Mouse (Mus musculus): ENCODE results near the gene Bank1. TPM values are rescaled to one million over a fixed set of nuclear protein-coding genes. Genes with fewer than 3 reads are reported as not detected.

Gene Bank1
- polyA plus RNA-seq, 1 experiment from 2014 or later = 1.0 TPM

DNA sequence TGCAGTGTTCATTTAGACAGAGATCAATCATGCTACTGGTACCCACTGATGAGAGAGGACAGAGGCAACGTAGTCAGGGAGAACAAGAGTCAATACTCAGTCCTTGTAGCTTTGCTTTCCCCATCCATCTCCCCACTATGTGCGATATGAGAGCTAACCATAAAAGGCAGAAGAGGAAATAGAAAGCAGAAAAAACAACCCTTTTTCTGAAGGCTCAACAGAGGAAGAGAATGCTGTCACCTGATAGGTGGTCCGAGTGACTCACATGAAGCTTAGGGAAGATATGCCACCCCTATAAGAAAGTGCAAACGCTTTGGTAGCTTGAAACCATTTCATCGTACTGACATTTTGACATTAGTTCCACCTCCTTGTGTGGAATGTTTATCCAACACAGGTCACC, 239.4 kb downstream of the Bank1 start:
- Histone ChIP-seq H3K27ac (no peak overlapping the region), H3K9ac (no peak overlapping the region), H3K4me2 (replicated peaks) (no peak overlapping the region), H3K4me1 (no peaks in the 10 kb centered on the region), H3K36me3 (no peaks in the 10 kb centered on the region), H3K9me3 (no peaks in the 10 kb centered on the region), H3K4me3 (no peak overlapping the region), H3K27me3 (replicated peaks) (no peaks in the 10 kb centered on the region)
- no peak for ATAC-seq (ENCODE audit: low FRiP score, low read depth)
- WGBS = 83% methylated on average over 5 of the region's 5 CpGs

DNA sequence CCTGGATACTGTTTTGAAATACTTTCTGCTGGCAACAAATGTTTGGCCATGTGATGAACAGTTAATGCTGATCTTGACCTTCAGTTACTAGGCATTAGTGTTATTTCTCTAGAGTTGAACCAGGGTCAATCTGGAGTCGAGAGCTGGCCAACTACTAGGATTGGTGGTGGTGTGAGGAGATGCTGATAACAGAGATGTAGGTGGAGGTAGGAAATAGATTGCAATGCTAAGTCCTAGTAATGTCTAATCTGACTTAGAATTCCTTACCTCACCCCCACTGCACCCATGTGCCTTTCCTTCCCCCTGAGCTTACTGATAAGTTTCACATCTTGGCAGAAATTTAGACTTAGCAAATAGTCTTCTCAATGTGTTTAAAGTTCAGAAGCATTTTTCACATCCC, 240.8 kb downstream of the Bank1 start:
- Histone ChIP-seq H3K4me3 (no peak overlapping the region), H3K9ac (no peak overlapping the region), H3K9me3 (no peaks in the 10 kb centered on the region), H3K27me3 (replicated peaks) (no peaks in the 10 kb centered on the region), H3K4me2 (replicated peaks) (no peak overlapping the region), H3K36me3 (no peaks in the 10 kb centered on the region), H3K27ac (no peak overlapping the region), H3K4me1 (no peaks in the 10 kb centered on the region)
- ATAC-seq (ENCODE audit: low FRiP score, low read depth) = no peak
- 76% methylated on average over 1 of the region's 1 CpGs for WGBS

DNA sequence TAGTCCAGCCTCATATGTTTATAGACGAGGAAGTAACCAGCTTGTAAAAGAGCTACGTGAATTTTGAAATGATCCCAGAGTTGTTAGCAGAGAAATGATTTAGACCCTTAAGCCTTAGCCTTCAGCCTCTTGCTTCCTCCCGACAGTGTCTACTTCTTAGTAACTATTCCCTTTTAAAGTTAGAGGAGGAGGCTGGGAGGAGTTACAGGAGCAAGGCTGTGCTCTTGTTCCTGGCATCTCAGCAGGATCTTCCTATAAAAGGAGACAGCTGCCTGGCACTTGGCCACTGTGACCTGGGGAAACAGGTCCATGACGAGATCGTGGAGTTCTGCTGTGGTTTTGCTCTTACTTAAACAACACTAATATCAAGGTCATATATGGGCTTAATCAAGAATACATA, 241.8 kb downstream of the Bank1 start:
- Histone ChIP-seq H3K9me3 (no peaks in the 10 kb centered on the region), H3K36me3 (no peaks in the 10 kb centered on the region), H3K27me3 (replicated peaks) (no peaks in the 10 kb centered on the region), H3K27ac (no peak overlapping the region), H3K4me3 (no peak overlapping the region), H3K4me2 (replicated peaks) (no peak overlapping the region), H3K9ac (no peak overlapping the region), H3K4me1 (no peaks in the 10 kb centered on the region)
- ATAC-seq (ENCODE audit: low FRiP score, low read depth) = no peak
- WGBS = 69% methylated on average over 5 of the region's 5 CpGs

DNA sequence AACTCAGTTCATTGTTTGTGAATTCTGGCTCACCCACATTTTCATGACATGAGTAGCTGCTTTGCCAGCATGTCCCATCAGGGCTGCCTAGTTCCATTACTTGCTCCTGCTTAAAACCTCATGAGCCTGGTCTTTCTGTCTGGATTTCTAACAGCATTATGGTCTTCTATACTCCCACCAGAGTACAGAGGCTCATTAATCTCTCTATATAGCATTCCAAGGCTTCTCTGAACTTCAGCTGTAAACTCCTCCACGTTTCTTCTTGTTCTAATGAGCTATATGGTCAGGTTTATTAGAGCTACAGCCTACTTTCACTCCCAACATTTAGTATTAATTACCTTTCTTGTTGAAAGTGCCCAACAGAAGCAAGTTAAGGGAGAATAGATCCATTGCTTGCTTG, 244.6 kb downstream of the Bank1 start:
- Histone ChIP-seq H3K27me3 (replicated peaks) (no peaks in the 10 kb centered on the region), H3K27ac (no peak overlapping the region), H3K4me2 (replicated peaks) (no peak overlapping the region), H3K9me3 (no peaks in the 10 kb centered on the region), H3K36me3 (no peaks in the 10 kb centered on the region), H3K4me1 (no peaks in the 10 kb centered on the region), H3K9ac (no peak overlapping the region), H3K4me3 (no peak overlapping the region)
- 69% methylated on average over 1 of the region's 1 CpGs for WGBS
- no peak for ATAC-seq (ENCODE audit: low FRiP score, low read depth)

DNA sequence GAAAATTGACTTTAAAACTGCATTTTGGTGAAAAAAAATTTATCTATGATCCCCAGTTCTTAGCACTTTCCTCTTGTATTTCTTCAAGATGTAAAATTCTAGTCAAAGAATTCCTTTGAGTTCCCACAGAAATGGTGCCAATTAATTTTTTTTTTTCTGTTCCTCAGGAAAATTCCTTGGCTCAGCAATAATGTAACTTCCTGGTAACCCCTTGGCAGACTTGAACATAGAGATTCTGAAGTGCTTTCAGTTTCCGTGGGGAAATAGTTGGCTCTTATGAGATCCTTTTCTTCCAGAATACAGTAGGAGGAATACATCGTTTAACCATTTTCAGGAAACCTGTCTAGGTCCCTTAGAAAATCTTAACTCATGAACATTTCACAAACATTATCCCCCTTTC, 247.3 kb downstream of the Bank1 start:
- no peak for ATAC-seq (ENCODE audit: low FRiP score, low read depth)
- H3K4me3 ChIP-seq = no peak overlapping the region
- no peak overlapping the region for H3K9ac ChIP-seq
- H3K4me1 ChIP-seq = no peaks in the 10 kb centered on the region
- H3K27ac ChIP-seq = no peak overlapping the region
- H3K4me2 ChIP-seq (replicated peaks) = no peak overlapping the region
- H3K9me3 ChIP-seq = no peaks in the 10 kb centered on the region
- H3K36me3 ChIP-seq = no peaks in the 10 kb centered on the region
- no peaks in the 10 kb centered on the region for H3K27me3 ChIP-seq (replicated peaks)
- 86% methylated on average over 2 of the region's 2 CpGs for WGBS

DNA sequence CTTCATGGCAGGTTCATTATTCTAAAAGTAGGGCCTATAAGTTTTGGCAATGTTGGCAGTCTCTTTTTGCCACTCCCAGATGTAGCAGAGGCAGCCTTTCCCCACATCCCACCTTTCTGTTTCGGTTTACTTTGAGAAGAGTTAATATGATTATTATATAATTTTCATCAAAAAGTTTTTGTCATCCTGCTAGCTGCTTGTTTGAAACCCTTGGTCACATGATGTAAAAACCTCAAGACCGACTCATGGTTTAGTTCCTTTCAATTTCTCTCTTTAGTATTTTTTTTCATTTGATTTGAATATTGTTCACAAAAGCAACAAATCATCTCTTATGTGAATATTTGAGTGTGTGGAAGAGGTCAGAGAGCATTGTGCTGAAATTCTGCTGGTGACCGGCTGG, 255.5 kb downstream of the Bank1 start:
- ATAC-seq (ENCODE audit: low FRiP score, low read depth) = no peak
- 88% methylated on average over 3 of the region's 3 CpGs for WGBS
- no peaks in the 10 kb centered on the region for H3K4me1 ChIP-seq
- H3K27ac ChIP-seq = no peak overlapping the region
- H3K36me3 ChIP-seq = no peaks in the 10 kb centered on the region
- H3K9ac ChIP-seq = no peak overlapping the region
- H3K27me3 ChIP-seq (replicated peaks) = no peaks in the 10 kb centered on the region
- H3K4me2 ChIP-seq (replicated peaks) = no peak overlapping the region
- no peak overlapping the region for H3K4me3 ChIP-seq
- H3K9me3 ChIP-seq = no peaks in the 10 kb centered on the region

DNA sequence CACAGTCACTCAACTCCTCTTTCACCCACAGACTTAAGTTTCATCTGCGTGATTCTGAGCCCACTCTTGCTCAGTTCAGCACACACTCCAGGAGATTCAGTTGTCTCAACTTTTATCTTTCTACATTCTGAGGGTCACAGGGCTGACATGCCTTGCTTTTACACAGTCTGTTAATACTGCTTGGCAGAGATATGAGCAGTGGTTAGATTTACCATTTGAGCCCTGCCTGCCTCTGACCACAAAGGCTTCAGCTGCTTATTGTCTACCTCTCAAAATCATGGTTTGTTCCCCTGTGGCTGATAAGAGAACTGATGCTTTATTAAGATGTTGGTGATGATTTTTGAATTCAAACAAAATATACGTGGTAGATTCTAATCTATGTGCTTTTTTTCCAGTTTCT, 264.0 kb downstream of the Bank1 start:
- Histone ChIP-seq H3K9ac (no peak overlapping the region), H3K27ac (no peak overlapping the region), H3K27me3 (replicated peaks) (no peaks in the 10 kb centered on the region), H3K4me1 (no peaks in the 10 kb centered on the region), H3K4me2 (replicated peaks) (no peak overlapping the region), H3K9me3 (no peaks in the 10 kb centered on the region), H3K4me3 (no peak overlapping the region), H3K36me3 (no peaks in the 10 kb centered on the region)
- no peak for ATAC-seq (ENCODE audit: low FRiP score, low read depth)
- WGBS = 90% methylated on average over 2 of the region's 2 CpGs

DNA sequence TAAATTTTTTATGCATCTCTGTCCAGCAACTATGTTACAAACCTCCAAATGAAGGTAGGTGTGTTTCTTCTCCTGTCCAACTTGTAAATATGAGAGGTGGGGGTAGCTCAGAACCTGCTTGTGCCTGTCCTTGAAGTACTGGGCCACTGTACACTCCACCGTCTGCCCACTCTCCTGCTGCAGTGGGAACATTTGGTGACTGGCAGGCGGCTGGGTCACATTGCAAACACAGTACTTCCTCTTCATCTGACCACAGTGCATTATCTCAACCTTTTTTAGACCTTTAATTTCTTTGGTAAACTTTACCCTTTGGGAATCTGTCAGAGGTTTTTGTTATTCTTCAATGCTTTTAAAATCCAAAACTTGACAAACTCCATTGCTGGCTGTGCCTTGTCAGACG, 275.2 kb downstream of the Bank1 start:
- Histone ChIP-seq H3K4me2 (replicated peaks) (no peak overlapping the region), H3K9ac (no peak overlapping the region), H3K27me3 (replicated peaks) (no peaks in the 10 kb centered on the region), H3K27ac (no peak overlapping the region), H3K9me3 (no peaks in the 10 kb centered on the region), H3K4me1 (no peaks in the 10 kb centered on the region), H3K36me3 (no peaks in the 10 kb centered on the region), H3K4me3 (no peak overlapping the region)
- ATAC-seq (ENCODE audit: low FRiP score, low read depth) = no peak
- 94% methylated on average over 3 of the region's 3 CpGs for WGBS

DNA sequence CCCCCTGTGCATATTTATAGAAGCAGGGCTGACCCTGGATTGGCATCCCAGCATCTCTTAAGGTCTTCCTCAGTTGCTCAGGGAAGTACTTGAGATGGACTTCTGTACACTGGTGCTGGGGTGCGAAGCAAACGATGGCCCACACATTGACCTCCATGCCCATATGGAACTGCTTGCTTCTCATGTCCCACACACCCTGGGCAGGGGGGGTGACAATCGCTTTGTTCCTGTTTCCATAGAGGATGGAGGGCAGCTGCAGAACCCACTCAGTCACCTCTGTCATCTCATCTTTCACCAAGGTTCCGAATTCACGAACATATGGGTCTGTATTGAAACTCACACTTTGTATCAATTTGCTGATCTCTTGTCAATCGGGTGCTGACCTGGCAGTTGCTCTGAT, 275.7 kb downstream of the Bank1 start:
- ATAC-seq (ENCODE audit: low FRiP score, low read depth) = no peak
- WGBS = 95% methylated on average over 6 of the region's 6 CpGs
- no peaks in the 10 kb centered on the region for H3K27me3 ChIP-seq (replicated peaks)
- no peak overlapping the region for H3K4me3 ChIP-seq
- no peaks in the 10 kb centered on the region for H3K36me3 ChIP-seq
- no peak overlapping the region for H3K9ac ChIP-seq
- H3K27ac ChIP-seq = no peak overlapping the region
- H3K4me2 ChIP-seq (replicated peaks) = no peak overlapping the region
- no peaks in the 10 kb centered on the region for H3K4me1 ChIP-seq
- no peaks in the 10 kb centered on the region for H3K9me3 ChIP-seq

DNA sequence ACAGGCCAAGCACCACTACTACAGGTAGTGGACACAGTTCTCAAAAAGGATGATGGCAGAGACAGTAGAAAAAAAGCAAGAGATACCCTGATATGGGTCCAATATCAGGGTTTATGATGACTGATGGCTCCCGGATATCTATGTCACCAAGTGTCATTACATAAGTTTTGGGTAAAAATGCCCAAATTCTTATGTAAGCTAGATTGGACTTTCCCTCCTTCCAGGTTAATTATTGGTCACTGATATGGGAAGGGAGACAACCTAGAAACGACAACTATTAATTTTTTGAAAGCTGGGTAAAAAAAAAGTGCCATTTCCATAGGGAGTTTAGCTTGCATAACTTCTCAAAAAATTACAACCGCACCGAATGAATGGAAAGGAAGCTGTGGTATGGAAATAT, 277.8 kb downstream of the Bank1 start:
- Histone ChIP-seq H3K9ac (no peak overlapping the region), H3K4me1 (no peaks in the 10 kb centered on the region), H3K27ac (no peak overlapping the region), H3K4me3 (no peak overlapping the region), H3K27me3 (replicated peaks) (no peaks in the 10 kb centered on the region), H3K9me3 (0 out of 2 replicates have a peak, but pooled peaks cover 5% of the 10 kb centered on the region), H3K4me2 (replicated peaks) (no peak overlapping the region), H3K36me3 (no peaks in the 10 kb centered on the region)
- 87% methylated on average over 4 of the region's 4 CpGs for WGBS
- ATAC-seq (ENCODE audit: low FRiP score, low read depth) = no peak

DNA sequence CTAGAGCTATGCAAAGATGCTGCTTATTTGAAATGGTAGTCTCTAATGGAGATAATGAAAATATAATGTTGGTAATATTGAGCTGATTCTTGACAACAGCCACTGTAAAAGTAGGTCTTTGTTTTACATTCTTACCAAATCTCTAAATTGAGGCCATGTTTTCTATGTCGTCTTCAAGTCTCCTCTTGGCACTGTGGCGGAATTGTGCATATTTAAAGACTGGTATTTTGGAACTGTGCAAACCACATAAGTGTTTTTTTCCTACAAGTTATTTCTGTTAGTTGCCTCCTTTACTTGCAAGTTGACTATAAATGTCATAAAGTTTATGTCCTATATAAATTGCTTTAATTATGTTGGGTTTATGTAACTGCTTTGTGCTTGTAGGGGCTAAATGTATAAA, 280.5 kb downstream of the Bank1 start:
- 95% methylated on average over 2 of the region's 2 CpGs for WGBS

DNA sequence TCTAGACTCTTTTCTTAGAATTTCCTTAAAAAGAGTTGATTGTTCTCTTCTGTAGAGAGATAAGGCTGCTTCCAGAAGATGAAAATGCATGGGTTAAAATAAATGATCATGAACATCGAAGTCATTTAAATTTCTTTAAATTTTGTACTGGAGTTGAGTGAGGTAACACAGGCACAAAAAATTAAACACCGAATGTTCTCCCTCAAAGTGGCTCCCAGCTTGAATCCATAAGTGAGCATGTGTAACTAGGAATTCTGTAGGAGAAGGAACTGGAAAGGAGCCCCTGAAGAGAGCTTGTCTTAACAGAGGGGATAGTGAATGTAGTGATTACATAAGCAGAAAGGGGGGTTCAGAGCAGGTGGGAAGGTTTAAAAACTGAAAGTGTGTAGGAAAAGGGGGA, 285.8 kb downstream of the Bank1 start:
- H3K27me3 ChIP-seq (replicated peaks) = no peaks in the 10 kb centered on the region
- no peaks in the 10 kb centered on the region for H3K4me1 ChIP-seq
- 87% methylated on average over 2 of the region's 2 CpGs for WGBS
- no peak overlapping the region for H3K4me3 ChIP-seq
- no peaks in the 10 kb centered on the region for H3K36me3 ChIP-seq
- H3K27ac ChIP-seq = no peak overlapping the region
- H3K9me3 ChIP-seq = 0 out of 2 replicates have a peak, but pooled peaks cover 5% of the 10 kb centered on the region
- no peak for ATAC-seq (ENCODE audit: low FRiP score, low read depth)
- H3K9ac ChIP-seq = no peak overlapping the region
- no peak overlapping the region for H3K4me2 ChIP-seq (replicated peaks)

More for the DNA sequence above, 280.5 kb downstream of the Bank1 start:
- Histone ChIP-seq H3K36me3 (no peaks in the 10 kb centered on the region), H3K4me3 (no peak overlapping the region), H3K27ac (no peak overlapping the region), H3K4me2 (replicated peaks) (no peak overlapping the region), H3K27me3 (replicated peaks) (no peaks in the 10 kb centered on the region), H3K4me1 (no peaks in the 10 kb centered on the region), H3K9me3 (0 out of 2 replicates have a peak, but pooled peaks cover 5% of the 10 kb centered on the region), H3K9ac (no peak overlapping the region)
- no peak for ATAC-seq (ENCODE audit: low FRiP score, low read depth)

DNA sequence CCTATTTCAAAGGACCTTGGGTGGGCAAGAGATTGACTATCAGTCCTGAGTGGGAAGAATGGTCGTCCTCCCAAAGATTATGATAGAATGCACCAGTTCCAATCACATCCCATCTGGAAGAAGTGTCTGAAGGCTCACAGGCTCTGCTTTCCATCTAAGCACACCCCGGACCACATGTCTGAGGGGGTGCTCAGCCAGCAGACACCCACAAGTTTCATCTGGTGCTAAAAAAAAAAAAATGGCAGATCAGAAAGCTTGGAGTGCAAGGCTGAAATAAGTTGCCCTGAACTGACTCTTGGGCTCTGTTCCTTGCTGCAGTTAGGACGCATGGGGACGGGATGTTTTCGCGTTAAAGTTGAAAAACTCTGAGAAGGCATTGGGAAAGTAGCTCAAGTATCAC, 286.4 kb downstream of the Bank1 start:
- H3K4me1 ChIP-seq = no peaks in the 10 kb centered on the region
- H3K4me2 ChIP-seq (replicated peaks) = no peak overlapping the region
- H3K27ac ChIP-seq = no peak overlapping the region
- no peaks in the 10 kb centered on the region for H3K36me3 ChIP-seq
- WGBS = 94% methylated on average over 6 of the region's 6 CpGs
- H3K9ac ChIP-seq = no peak overlapping the region
- no peaks in the 10 kb centered on the region for H3K27me3 ChIP-seq (replicated peaks)
- 0 out of 2 replicates have a peak, but pooled peaks cover 5% of the 10 kb centered on the region for H3K9me3 ChIP-seq
- no peak overlapping the region for H3K4me3 ChIP-seq
- ATAC-seq (ENCODE audit: low FRiP score, low read depth) = no peak
